Comparison of ENCODE assay signal across 21 mouse cellular contexts in genomic region chr12:117287456-117287855, GRCm38 (mm10).
DNase-seq lines count a peak whose midpoint lies in the region; ATAC-seq and TF ChIP-seq lines count a peak whose summit lies in the region.
"Had no signal": no experiment of that assay in that cellular context is flagged by ENCODE, and none has a peak within 500 bp of the region (broad histone marks: within the 10 kb centered on the region; RNA-seq: fewer than 3 reads in every experiment).

No protein-coding gene starts in this region.

- 70% methylated on average over 2 of the region's 2 CpGs for WGBS in lung, embryonic 14.5 days

- intact Hi-C loops in heart, postnatal 14 days (cut with DNase I) = no loop called here
- intact Hi-C loops in heart, postnatal 25 days (cut with DNase I) = no loop called here

- no peak overlapping the region for H3K27ac ChIP-seq in lung, embryonic 14.5 days (ENCODE audit: low read depth)
- H3K27ac ChIP-seq: embryonic facial prominence, embryonic 10.5 days; liver, embryonic 13.5 days; neural tube, embryonic 15.5 days; stomach, postnatal 0 days had no signal

- H3K9ac ChIP-seq in lung, embryonic 14.5 days = no peak overlapping the region
- H3K9ac ChIP-seq: liver, embryonic 13.5 days; neural tube, embryonic 15.5 days had no signal

- H3K9me3 ChIP-seq in lung, embryonic 14.5 days (ENCODE audit: low read depth, low read length) = no peaks in the 10 kb centered on the region
- H3K9me3 ChIP-seq: embryonic facial prominence, embryonic 10.5 days; liver, embryonic 13.5 days; neural tube, embryonic 15.5 days had no signal

- no peaks in the 10 kb centered on the region for H3K36me3 ChIP-seq in lung, embryonic 14.5 days (ENCODE audit: insufficient read depth)
- H3K36me3 ChIP-seq: embryonic facial prominence, embryonic 10.5 days; G1E; liver, embryonic 13.5 days; neural tube, embryonic 15.5 days had no signal

- H3K4me2 ChIP-seq in lung, embryonic 14.5 days = no peak overlapping the region
- H3K4me2 ChIP-seq: liver, embryonic 13.5 days; neural tube, embryonic 15.5 days had no signal

- H3K27me3 ChIP-seq in lung, embryonic 14.5 days (ENCODE audit: insufficient read depth, low read length) = no peaks in the 10 kb centered on the region
- H3K27me3 ChIP-seq: liver, embryonic 13.5 days; neural tube, embryonic 15.5 days had no signal

- DNase-seq in heart, postnatal 14 days = peak; percentile 7 to 23
- DNase-seq in heart, postnatal 25 days (ENCODE audit: low spot score) = no peak
- peak; percentile 4 for DNase-seq in lung, embryonic 14.5 days
- DNase-seq in lung, adult 18-20 months = no peak
- DNase-seq in urinary bladder, postnatal 14 days (ENCODE audit: low spot score) = peak; percentile 47
- DNase-seq in urinary bladder, adult 18-20 months (ENCODE audit: low spot score in 2 of 2) = no peak
- DNase-seq in embryo, embryonic 10 days (ENCODE audit: low spot score) = no peak
- DNase-seq: cerebellum, postnatal 25 days; heart, postnatal 36 days; kidney, postnatal 36 days; left cerebral cortex, postnatal 4 days; liver, embryonic 13.5 days; right cerebral cortex, postnatal 14 days; thymus, postnatal 14 days had no signal

- no peak for TF ChIP-seq CTCF in lung, embryonic 14.5 days (IDR thresholded peaks at IDR 0.05; ENCODE audit: low read depth)

- H3K4me3 ChIP-seq in lung, embryonic 14.5 days (ENCODE audit: low read depth, low read length) = no peak overlapping the region
- H3K4me3 ChIP-seq: embryonic facial prominence, embryonic 10.5 days; erythroblast, embryonic 14.5 days; liver, embryonic 13.5 days; neural tube, embryonic 15.5 days had no signal

- no peaks in the 10 kb centered on the region for H3K4me1 ChIP-seq in lung, embryonic 14.5 days (ENCODE audit: insufficient read depth)
- H3K4me1 ChIP-seq: embryonic facial prominence, embryonic 10.5 days; liver, embryonic 13.5 days had no signal

- no peak for ATAC-seq in lung, embryonic 14.5 days (ENCODE audit: insufficient read depth)
- ATAC-seq: forebrain, embryonic 16.5 days; intestine, embryonic 16.5 days had no signal

Comparison
In these comparisons a context has a peak if more than half of its experiments do, and no peak if none do; other contexts are left out.
1. DNase-seq: peak in heart, postnatal 14 days (2 of 2), lung, embryonic 14.5 days (single experiment) and urinary bladder, postnatal 14 days (single experiment); none in heart, postnatal 25 days (single experiment), lung, adult 18-20 months (0 of 2), urinary bladder, adult 18-20 months (0 of 2) and embryo, embryonic 10 days (single experiment).